Mouse (Mus musculus): ENCODE data around the gene Gm6525.

GRCm38 (mm10) chr3:84173581-84174154, at the start of gene Gm6525:
- TF ChIP-seq CTCF (IDR thresholded peaks at IDR 0.05; ENCODE audit: low read depth) (no peak), EP300 (IDR thresholded peaks at IDR 0.05; ENCODE audit: low read depth) (no peak)

All from liver, embryonic 14.5 days (tissue).